Mouse (Mus musculus) liver, embryonic 15.5 days (tissue): Measurements from ENCODE around the gene Kctd20. TPM values are rescaled to one million over a fixed set of nuclear protein-coding genes. Genes with fewer than 3 reads are reported as not detected.
"Not testable (repeated sequence)": the region's sequence is repeated elsewhere in the genome, so short reads cannot be mapped to it uniquely, and the experiment has no call there.

ENCODE experiments used
- ATAC-seq: fragments of 200-750 bp; cut with Nextera tagmentation; 2 replicates; pipeline ENCODE4 v1.8.0; 2017; ENCODE audit warnings: moderate number of reproducible peaks, mild to moderate bottlenecking, moderate library complexity; ENCODE audit not compliant: insufficient read depth
- H3K27ac ChIP-seq: fragments of 300-500 bp; sonication (generic); replicated peaks from 2 replicates; pipeline ENCODE4 v1.5.1; 2015; ENCODE audit warnings: mild to moderate bottlenecking, inconsistent platforms
- H3K27me3 ChIP-seq: fragments of 300-500 bp; sonication (generic); 2 replicates; pipeline ENCODE4 v1.6.1; 2015; ENCODE audit warnings: mild to moderate bottlenecking, inconsistent platforms
- H3K36me3 ChIP-seq: fragments of 300-500 bp; sonication (generic); replicated peaks from 2 replicates; pipeline ENCODE4 v1.6.1; 2015; ENCODE audit warnings: moderate library complexity, mild to moderate bottlenecking, inconsistent platforms
- H3K4me1 ChIP-seq: fragments of 300-500 bp; sonication (generic); replicated peaks from 2 replicates; pipeline ENCODE4 v1.6.1; 2015; ENCODE audit warnings: inconsistent platforms
- H3K4me2 ChIP-seq: fragments of 300-500 bp; sonication (generic); 2 replicates; pipeline ENCODE4 v1.6.1; 2015; ENCODE audit warnings: moderate library complexity, mild to moderate bottlenecking, inconsistent platforms
- H3K4me3 ChIP-seq: fragments of 300-500 bp; sonication (generic); replicated peaks from 2 replicates; pipeline ENCODE4 v1.5.1; 2015; ENCODE audit warnings: mild to moderate bottlenecking, inconsistent platforms
- H3K9ac ChIP-seq: fragments of 300-500 bp; sonication (generic); 2 replicates; pipeline ENCODE4 v1.6.1; 2015; ENCODE audit warnings: moderate library complexity, mild to moderate bottlenecking, inconsistent platforms
- H3K9me3 ChIP-seq: fragments of 300-500 bp; sonication (generic); replicated peaks from 2 replicates; pipeline ENCODE4 v1.6.1; 2016; ENCODE audit warnings: inconsistent platforms
- WGBS: fragments of 180-500 bp; shearing (Covaris S2); methylation state at CpG from one replicate; pipeline ENCODE4 v1.1.7; 2015; ENCODE audit warnings: mixed read lengths; ENCODE audit not compliant: insufficient replicate concordance; 5-methylcytosine and 5-hydroxymethylcytosine counted together
- polyA plus RNA-seq: library from polyadenylated mRNA; unstranded; fragments of >200 nt; fragmentation: Nextera tagmentation; extraction: Ambion mirVana; gene quantifications from 2 replicates; pipeline ENCODE4 v1.2.1, GENCODE M21; 2015

The Kctd20 gene
- polyA plus RNA-seq, 1 experiment from 2014 or later: 74.6 TPM

DNA sequence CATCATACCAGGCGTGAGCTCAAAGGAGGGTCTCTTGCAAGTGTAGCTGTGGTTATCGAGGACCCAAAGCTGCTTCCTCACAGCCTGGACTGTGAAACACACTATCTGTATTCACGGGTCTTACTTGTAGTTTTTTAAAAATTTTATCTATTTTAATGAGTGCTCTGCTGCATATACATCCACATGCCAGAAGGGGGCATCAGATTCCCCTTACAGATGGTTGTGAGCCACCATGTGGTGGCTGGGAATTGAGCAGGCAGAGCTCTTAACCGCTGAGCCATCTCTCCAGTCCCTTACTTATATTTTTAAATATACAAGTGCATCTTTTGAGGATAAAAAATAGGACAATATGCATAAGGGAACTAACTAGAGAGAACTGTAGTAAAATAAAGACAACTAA, 36.0 kb downstream of the Kctd20 start:
- 43% methylated on average over 4 of the region's 4 CpGs for WGBS
- peaks cover 9% of the 10 kb centered on the region; the same call in 1 of the 2 replicates for H3K4me1 ChIP-seq
- no peak overlapping the region for H3K4me3 ChIP-seq
- H3K4me2 ChIP-seq: no peak overlapping the region
- peaks cover 82% of the 10 kb centered on the region for H3K36me3 ChIP-seq
- H3K9ac ChIP-seq: no peak overlapping the region
- H3K27me3 ChIP-seq: no peaks in the 10 kb centered on the region
- no peak for ATAC-seq
- H3K27ac ChIP-seq: no peak overlapping the region
- no peaks in the 10 kb centered on the region for H3K9me3 ChIP-seq

DNA sequence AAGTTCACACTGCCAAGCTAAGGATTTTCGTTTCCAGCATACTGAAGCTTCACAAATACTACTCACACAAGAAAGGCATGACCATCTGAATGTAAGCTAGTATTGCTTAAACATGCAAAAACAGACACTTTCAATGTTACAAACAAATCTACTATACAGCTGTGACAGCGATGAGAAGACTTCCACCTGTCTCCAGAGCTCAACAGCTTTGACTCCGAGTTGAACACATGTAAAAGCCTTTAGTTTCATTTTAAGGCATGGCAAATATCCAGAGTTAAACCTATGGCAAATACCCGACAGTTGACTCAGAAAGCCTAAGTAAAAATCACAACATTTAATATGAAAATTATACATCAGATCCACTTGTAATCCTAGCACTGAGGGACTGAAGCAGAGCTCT, 36.5 kb downstream of the Kctd20 start:
- H3K9ac ChIP-seq: no peak overlapping the region
- no peak overlapping the region for H3K4me3 ChIP-seq
- no peak overlapping the region for H3K27ac ChIP-seq
- no peak for ATAC-seq
- no peak overlapping the region for H3K4me2 ChIP-seq
- WGBS: 81% methylated on average over 4 of the region's 4 CpGs
- H3K9me3 ChIP-seq: no peaks in the 10 kb centered on the region
- no peaks in the 10 kb centered on the region for H3K27me3 ChIP-seq
- H3K36me3 ChIP-seq: peaks cover 80% of the 10 kb centered on the region
- 0 out of 2 replicates have a peak, but pooled peaks cover 5% of the 10 kb centered on the region for H3K4me1 ChIP-seq

DNA sequence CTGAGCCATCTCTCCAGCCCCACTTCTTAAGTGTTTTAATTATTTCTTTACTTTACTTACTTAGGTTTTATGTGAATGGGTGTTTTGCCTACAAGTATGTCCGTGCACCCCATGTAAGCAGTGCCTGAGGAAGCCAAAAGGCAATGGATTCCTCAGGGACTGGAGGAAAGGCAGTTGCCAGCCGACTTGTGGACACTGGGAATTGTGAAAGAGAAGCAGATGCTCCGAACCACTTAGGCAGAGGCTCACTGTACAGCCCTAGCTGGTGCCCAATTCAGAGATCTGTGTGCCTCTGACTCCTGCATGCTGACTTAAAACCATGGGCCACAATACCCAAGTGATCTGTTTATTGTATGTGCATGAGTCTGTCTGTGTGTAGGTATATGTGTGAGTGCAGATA, 37.2 kb downstream of the Kctd20 start:
- Histone ChIP-seq H3K36me3 (peaks cover 78% of the 10 kb centered on the region), H3K9ac (no peak overlapping the region), H3K4me3 (no peak overlapping the region), H3K9me3 (no peaks in the 10 kb centered on the region), H3K4me1 (0 out of 2 replicates have a peak, but pooled peaks cover 5% of the 10 kb centered on the region), H3K27ac (no peak overlapping the region), H3K27me3 (no peaks in the 10 kb centered on the region), H3K4me2 (no peak overlapping the region)
- ATAC-seq: no peak
- 83% methylated on average over 3 of the region's 3 CpGs for WGBS

DNA sequence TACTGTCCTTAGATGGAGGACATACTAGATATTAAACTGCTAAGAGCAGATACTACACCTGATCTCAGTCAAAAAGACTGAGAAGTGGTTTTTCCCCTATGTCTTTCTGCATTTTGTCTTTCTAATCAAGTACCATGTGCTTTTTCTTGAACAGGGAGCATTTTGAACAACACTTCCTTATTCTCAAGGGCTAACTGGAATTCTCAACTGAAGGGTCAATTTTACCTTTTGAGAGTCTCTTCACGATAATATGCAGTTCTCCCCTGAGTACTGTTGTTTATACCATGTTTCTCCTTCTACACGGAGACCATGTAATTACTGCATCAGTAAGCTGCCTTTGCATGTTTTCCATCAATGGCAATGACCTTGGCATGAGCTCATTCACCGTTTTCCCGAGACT, 38.3 kb downstream of the Kctd20 start:
- Histone ChIP-seq H3K4me3 (no peak overlapping the region), H3K27me3 (no peaks in the 10 kb centered on the region), H3K9ac (no peak overlapping the region), H3K4me1 (0 out of 2 replicates have a peak, but pooled peaks cover 5% of the 10 kb centered on the region), H3K4me2 (no peak overlapping the region), H3K36me3 (peaks cover 75% of the 10 kb centered on the region), H3K9me3 (no peaks in the 10 kb centered on the region), H3K27ac (no peak overlapping the region)
- WGBS: 72% methylated on average over 4 of the region's 4 CpGs
- no peak for ATAC-seq

DNA sequence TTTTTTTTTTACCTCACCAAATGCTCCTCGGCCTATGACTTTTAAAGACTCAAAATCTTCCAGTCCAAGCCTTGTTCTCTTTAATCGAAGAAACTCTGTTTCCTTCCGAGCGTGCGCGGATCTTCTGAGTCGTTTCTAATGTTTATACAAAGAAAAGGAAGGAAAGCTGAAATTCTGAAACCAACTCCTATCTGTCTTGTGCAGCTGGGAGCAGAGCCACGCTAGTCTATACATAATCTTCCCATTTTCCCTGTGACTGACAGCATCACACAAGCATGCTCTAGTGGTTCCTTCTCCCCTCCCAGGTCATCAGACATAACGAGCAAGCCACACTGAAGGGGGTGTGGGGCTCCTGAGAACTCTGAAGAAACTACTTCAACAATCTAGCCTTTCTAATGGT, 39.5 kb downstream of the Kctd20 start:
- H3K4me3 ChIP-seq: no peak overlapping the region
- 0 out of 2 replicates have a peak, but pooled peaks cover 5% of the 10 kb centered on the region for H3K4me1 ChIP-seq
- no peak overlapping the region for H3K4me2 ChIP-seq
- H3K9me3 ChIP-seq: no peaks in the 10 kb centered on the region
- 0 out of 2 replicates have a peak overlapping the region, but pooled peaks have one; percentile 25 for H3K27ac ChIP-seq
- ATAC-seq: no peak
- WGBS: 69% methylated on average over 9 of the region's 9 CpGs
- peaks cover 65% of the 10 kb centered on the region for H3K36me3 ChIP-seq
- no peaks in the 10 kb centered on the region for H3K27me3 ChIP-seq
- no peak overlapping the region for H3K9ac ChIP-seq

DNA sequence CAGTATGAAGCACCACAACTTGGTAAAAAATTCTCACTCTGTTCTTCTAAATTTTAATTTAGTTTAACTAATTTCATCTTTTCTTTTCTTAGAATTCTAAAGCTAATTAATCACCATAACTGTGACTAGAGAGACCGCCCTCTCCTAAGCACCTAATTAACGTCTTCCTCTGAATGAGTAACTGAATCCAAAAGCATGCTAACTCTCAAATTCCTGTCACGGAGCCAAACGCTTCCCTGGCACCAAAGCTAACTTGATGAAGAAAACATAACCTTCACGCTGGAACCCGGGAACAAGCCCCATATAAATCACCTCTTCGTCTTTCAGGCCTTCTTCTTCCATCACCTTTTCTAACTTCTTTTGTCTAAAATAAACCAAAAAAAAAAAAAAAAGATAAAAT, 40.4 kb downstream of the Kctd20 start:
- ATAC-seq: no peak
- Histone ChIP-seq H3K4me3 (no peak overlapping the region), H3K4me2 (no peak overlapping the region), H3K4me1 (0 out of 2 replicates have a peak, but pooled peaks cover 5% of the 10 kb centered on the region), H3K36me3 (peaks cover 65% of the 10 kb centered on the region), H3K9ac (no peak overlapping the region), H3K27ac (no peak overlapping the region), H3K27me3 (no peaks in the 10 kb centered on the region), H3K9me3 (no peaks in the 10 kb centered on the region)
- 87% methylated on average over 7 of the region's 7 CpGs for WGBS

DNA sequence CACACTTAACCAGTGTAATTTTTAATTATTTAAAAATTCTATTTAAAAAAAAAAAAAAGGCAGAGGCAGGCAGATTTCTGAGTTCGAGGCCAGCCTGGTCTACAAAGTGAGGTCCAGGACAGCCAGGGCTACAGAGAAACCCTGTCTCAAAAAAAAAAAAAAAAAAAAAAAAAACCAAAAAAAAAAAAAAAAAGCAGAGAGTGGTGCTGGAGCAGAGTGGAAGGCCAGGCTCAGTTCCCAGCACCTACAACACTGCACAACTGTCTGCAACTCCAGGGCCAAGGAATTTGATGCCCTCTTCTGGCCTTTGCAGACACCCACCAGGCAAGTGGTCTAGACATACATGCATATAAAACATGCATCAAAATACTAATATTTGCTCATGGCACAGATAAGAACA, 41.3 kb downstream of the Kctd20 start:
- H3K4me3 ChIP-seq, H3K9ac ChIP-seq, H3K9me3 ChIP-seq, H3K27ac ChIP-seq, H3K27me3 ChIP-seq, ATAC-seq, H3K4me1 ChIP-seq, H3K4me2 ChIP-seq: not testable (repeated sequence)
- peaks cover 64% of the 10 kb centered on the region for H3K36me3 ChIP-seq
- WGBS: 78% methylated on average over 1 of the region's 1 CpGs

DNA sequence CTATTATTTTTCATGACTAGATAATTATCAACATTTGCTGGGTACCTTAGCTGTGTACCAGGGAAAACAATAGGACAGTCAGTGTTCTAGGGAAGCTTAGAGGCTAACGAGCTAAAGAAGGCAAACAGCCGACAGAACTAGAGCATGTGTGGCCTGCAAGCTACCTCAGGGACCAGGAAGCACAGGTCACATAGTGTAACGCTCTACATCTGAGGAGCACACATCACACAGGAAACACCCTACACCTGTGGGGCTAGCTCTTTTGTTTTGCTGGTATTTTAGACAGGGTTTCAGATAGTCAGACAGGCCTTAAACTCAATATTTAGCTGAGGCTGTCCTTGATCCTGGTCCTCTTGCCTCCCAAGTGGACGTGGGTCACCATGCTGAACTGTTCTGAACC, 42.9 kb downstream of the Kctd20 start:
- no peak for ATAC-seq
- H3K36me3 ChIP-seq: peaks cover 66% of the 10 kb centered on the region

DNA sequence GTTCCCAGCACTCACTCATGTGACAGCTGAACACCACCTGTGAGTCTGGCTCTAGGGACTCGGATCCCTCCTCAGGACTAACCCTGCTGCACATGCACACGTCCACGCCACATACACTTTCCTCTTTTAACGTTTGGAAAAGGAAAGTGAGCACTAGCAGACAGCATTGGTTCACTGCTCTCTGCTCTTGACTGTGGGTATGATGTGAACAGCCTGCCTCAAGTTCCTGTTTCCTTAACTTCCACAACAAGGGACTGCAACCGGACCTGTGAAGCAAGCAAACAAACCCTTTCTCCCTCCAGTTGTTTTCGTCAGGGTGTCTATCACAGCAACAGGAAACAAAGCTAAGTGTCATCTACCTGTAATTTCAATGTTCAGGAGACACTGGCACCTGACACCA, 48.7 kb downstream of the Kctd20 start:
- H3K4me3 ChIP-seq: no peak overlapping the region
- WGBS: 59% methylated on average over 6 of the region's 6 CpGs
- H3K27ac ChIP-seq: no peak overlapping the region

More for the DNA sequence above, 42.9 kb downstream of the Kctd20 start:
- H3K4me1 ChIP-seq: no peaks in the 10 kb centered on the region
- H3K4me3 ChIP-seq: no peak overlapping the region
- no peaks in the 10 kb centered on the region for H3K27me3 ChIP-seq
- WGBS: 84% methylated on average over 4 of the region's 4 CpGs
- H3K4me2 ChIP-seq: no peak overlapping the region
- H3K27ac ChIP-seq: no peak overlapping the region
- no peaks in the 10 kb centered on the region for H3K9me3 ChIP-seq
- H3K9ac ChIP-seq: no peak overlapping the region

DNA sequence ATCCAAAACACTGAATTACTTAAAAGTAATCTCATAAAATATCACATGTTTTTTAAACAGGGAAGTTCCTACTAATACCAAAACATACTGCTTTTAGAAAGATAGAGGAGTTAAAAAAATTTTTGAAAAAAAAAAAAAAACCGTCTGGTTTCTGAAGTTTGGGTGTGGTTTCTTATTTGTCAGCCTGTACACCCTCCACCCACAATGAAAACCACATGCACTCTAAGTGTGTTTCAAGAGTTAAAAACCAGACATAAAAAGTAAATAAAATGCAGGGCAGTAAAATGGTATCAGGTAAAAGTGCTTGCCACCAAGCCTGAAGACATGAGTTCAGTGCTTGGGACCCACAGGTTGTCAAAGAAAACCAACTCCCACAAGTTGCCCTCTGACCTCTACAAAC, 52.0 kb downstream of the Kctd20 start:
- H3K27ac ChIP-seq: no peak overlapping the region; the same call in 1 of the 2 replicates
- peaks cover 43% of the 10 kb centered on the region for H3K4me1 ChIP-seq
- 10% methylated on average over 1 of the region's 1 CpGs for WGBS
- peaks cover 26% of the 10 kb centered on the region for H3K36me3 ChIP-seq
- no peak for ATAC-seq
- peak overlapping the region; percentile 2; the same call in 1 of the 2 replicates for H3K4me2 ChIP-seq
- H3K9me3 ChIP-seq: no peaks in the 10 kb centered on the region
- H3K4me3 ChIP-seq: no peak overlapping the region
- H3K27me3 ChIP-seq: no peaks in the 10 kb centered on the region
- H3K9ac ChIP-seq: no peak overlapping the region

More for the DNA sequence above, 48.7 kb downstream of the Kctd20 start:
- peaks cover 49% of the 10 kb centered on the region for H3K36me3 ChIP-seq
- no peaks in the 10 kb centered on the region for H3K27me3 ChIP-seq
- no peak overlapping the region for H3K9ac ChIP-seq
- no peak for ATAC-seq
- peaks cover 23% of the 10 kb centered on the region for H3K4me1 ChIP-seq
- no peaks in the 10 kb centered on the region for H3K9me3 ChIP-seq
- no peak overlapping the region for H3K4me2 ChIP-seq

DNA sequence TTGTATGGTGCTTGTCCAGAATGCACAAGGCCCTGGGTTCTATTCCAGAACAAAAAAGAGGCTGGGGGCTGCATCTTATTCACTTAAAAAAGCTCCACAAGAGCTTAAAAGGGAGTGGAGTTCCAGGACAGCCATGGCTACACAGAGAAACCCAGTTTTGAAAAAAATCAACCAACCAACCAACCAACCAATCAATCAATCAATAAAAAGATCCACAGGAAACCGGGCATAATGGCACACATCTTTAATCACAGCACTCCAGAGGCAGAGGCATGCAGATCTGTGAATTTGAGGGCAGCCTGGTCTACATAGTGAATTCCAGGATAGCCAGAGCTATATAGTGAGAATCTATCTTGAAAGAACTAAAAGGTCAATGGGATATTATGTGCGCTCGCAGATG, 53.3 kb downstream of the Kctd20 start:
- 87% methylated on average over 3 of the region's 3 CpGs for WGBS

DNA sequence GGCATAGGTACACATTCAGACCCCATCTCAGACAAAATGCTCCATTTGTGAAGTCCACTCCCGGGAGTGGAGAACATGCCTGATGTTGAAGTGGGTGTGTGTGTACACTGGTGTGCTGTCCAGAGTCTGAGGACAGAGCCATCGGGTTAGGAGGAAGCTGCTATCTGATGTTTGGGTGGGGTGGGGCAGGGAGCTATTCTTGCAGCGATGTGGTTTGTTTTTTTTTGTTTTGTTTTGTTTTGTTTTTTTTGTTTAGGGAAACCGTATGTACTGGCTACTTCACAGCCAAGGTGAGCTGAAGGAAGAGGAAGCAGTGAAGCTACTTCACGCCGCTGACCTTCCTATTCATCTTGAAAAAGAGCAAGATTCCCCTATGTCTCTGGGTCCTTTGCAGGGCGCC, 55.1 kb downstream of the Kctd20 start:
- under 1% methylated on average over 7 of the region's 7 CpGs for WGBS
- H3K9me3 ChIP-seq: no peaks in the 10 kb centered on the region
- H3K36me3 ChIP-seq: no peaks in the 10 kb centered on the region
- ATAC-seq: no peak
- peak overlapping the region; percentile 94 for H3K4me3 ChIP-seq
- H3K27me3 ChIP-seq: no peaks in the 10 kb centered on the region
- H3K4me2 ChIP-seq: peak overlapping the region; percentile 95
- peak overlapping the region; percentile 92 for H3K27ac ChIP-seq
- H3K9ac ChIP-seq: peak overlapping the region; percentile 98
- H3K4me1 ChIP-seq: peaks cover 43% of the 10 kb centered on the region

More for the DNA sequence above, 53.3 kb downstream of the Kctd20 start:
- H3K27ac ChIP-seq: no peak overlapping the region
- H3K4me3 ChIP-seq: no peak overlapping the region
- peaks cover 13% of the 10 kb centered on the region for H3K36me3 ChIP-seq
- no peak overlapping the region for H3K4me2 ChIP-seq
- H3K27me3 ChIP-seq: no peaks in the 10 kb centered on the region
- no peak for ATAC-seq
- peaks cover 43% of the 10 kb centered on the region for H3K4me1 ChIP-seq
- H3K9me3 ChIP-seq: no peaks in the 10 kb centered on the region
- H3K9ac ChIP-seq: no peak overlapping the region
